Mouse (Mus musculus) WW6 (cell line): Measurements from ENCODE around the gene Rad51b.

Experiments
- DNase-seq: peaks from one replicate; pipeline ENCODE4 v3.0.0-alpha.2; 2013; ENCODE audit warnings: low read depth, low spot score

The Rad51b gene

DNA sequence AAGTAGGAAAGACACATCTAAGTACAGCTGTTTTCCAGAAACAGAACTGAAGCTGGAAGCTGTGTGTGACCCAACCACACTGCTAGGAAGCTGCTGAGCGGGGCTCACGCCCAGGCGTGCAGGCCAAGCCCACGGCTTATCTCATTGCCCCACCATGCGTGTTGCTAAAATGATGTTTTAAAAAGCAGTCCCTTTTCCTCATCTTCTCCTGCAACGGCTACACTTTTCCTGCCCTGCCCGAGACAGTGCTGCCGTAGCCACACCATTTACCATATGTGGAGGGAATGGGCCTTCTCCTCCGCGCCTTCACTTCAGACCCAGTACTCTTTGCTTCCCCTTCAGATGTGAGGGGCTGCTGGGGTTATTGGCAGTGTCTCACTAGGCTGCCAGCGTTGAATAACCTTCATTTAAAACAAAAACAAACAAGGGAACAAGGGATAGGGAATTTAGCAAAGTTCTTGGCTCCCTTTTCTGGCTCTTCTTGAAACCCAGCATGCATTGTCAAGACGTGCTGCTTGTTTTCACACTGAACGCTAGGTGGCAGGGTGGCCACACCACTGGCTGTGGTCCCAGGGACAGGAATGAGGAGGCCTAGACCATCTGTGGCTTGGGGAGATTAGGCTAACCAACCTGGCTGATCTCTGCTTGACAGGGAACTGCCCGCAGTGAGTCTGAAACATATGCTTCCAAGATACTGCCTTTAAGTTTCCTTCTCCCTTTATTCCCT, 315.4 kb downstream of the Rad51b start:
- DNase-seq, result peak; percentile 53

DNA sequence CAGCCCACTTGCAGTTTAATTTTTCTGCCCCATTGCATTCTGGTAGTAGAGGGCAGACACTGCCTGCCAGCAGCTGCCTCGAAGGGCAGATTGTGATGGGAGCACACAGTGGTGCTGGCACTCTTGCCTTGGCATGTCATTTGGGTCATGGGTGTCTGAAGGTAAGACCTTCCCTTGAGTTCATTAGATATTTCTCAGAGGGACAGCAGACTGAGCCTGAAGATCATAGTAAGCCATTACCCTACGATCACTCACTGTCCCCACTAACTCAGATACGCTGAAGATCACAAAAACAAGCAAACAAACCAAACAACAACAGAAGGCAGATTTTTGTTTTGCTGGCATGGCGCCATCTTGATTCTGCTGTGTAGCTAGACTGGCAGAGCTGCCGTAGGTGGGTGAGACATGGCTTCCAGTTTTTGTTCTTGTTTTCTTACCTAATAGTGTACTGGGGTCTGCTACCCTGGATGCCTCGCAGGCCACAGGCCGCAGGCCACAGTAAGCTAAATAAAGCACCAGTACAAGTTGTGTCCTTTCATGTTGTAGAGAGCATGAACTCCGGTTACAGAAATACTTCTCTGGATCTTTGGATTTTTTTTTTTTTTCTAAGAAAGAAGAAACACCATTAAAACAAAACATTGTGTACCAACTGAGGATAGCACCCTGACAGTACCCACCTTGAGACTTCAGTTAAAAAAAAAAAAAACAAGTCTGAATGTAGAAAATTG, 316.1 kb downstream of the Rad51b start:
- no peak for DNase-seq

DNA sequence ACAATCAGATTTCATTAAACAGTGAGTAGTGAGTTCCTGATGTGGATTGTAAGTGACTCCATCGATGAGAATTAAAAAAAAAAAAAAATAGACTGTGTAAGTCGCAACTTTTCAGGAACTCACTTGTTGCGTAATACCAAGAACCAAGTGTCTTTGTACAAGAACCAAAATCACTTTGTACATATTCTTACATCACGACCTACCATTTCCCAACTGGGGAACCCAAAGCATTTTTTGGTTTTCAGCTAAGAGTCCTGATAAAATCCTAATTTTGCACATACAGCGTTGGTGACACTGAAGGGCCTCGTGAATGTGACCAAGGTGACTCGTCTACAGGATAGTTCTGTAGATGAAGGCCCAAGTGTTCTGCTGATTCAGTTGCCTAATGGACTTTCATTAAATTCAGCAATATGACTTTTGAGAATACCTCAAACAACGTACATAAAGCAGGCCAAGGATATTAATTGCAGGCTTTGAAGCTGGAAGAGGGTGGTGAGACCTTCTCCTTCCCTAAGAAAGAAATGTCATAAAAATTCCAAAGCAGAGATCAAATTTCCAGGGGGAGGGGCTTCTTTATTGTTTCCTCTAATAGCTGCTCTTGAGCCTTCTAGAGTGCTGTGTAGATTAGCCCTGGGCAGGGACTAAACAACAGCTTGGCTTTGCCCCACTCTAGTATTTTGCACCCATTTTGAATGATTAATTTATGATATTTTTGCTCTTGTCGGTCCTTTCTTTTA, 316.9 kb downstream of the Rad51b start:
- DNase-seq, result no peak

DNA sequence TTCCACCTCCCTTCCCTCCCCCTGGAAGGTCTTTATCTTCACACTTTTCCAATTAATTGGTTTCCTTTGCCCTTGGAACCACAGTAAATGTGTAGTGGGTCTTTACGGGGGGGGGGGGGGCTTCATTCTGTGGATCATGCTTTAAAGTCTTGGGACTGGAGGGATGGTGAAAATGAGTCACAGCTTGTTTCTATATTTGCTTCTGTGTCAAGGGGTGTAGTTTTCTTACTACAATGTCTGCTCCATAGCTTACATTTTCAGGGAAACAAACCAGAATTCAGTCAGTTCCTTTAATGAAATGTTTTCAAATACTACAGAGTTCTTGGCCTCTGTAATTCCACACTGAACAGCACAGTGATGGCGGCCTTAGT, 317.5 kb downstream of the Rad51b start:
- no peak for DNase-seq

DNA sequence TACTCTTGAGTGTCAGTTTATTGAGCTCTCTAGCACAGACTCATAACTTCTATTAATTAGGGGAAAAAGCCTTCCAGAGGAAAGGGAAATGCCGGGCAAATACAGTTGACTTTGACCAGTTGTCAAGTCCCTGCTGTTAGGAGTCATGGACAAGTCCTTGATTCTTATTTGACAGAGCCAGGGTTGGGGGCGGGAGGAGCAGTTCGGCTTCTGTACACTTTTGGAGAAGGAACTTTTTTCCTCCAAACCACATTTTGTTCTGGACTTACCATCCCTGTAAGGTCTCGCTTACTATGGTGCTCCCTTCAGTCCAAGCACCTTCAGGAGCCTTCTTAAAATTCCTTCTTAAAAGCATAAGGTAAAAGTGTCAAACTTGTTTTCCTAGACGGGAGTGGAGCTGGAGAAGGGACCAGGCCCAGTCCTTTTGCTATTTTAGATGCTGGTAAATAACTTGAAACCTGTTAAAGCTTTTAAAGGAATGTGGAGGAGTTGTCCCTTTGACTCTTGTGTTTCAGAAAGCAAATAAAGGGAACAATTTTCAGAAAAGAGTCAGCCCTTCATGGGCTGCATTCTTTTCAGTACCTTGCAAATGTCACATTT, 318.7 kb downstream of the Rad51b start:
- no peak for DNase-seq

DNA sequence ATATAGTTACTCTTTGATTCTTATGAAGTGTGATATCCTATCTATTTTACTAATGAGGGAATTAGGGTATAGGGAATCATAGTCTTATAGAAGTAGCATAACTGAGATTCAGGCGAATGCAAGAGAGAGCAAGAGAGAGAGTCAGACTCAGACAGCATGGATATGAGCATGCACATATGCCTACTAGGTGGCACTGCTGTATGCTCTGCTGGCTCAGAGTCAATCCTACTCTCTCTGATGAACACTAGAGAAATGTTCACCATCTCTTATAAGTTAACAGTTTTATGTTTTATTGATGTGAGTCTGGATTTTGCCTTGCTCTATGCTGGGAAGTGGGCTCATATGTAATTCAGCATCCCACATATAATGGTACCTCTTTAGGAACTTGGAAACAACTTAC, 321.9 kb downstream of the Rad51b start:
- no peak for DNase-seq

DNA sequence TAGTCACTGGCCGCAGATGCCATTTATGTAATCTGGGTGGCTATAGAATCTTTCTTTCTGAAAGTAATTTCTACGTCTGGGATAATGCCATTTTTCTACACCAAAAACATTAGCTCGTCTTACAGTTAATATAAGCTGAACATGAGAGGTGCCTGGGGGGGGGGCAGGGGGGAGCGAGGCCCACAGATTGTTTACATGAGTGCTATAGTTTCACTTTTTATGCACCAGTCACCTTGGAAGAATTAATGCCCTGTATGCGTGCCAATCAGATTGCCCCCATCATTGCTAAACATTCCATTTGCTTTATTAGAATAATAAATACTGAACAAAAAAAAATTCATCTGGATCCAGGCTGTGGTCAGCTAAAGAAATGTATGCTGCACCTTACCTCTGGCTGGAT, 323.6 kb downstream of the Rad51b start:
- no peak for DNase-seq

DNA sequence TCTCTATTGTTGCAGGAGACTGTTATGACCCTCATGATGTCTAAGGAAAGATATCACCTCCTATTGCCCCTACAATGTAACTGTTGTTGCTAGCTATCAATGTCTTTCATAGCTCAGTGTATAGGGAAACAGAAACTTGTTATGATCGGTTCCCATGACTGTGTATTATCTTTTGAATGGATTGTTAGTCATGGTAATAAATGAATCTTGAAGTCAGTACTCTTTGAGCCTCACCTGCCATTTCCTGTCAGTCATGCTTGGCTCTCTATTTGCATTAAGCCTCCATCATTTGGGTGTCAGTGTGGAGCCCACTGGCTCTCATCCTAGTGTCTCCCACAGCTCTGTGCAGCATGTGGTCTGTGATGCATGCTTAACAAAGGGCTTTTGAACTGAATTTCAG, 326.2 kb downstream of the Rad51b start:
- no peak for DNase-seq

DNA sequence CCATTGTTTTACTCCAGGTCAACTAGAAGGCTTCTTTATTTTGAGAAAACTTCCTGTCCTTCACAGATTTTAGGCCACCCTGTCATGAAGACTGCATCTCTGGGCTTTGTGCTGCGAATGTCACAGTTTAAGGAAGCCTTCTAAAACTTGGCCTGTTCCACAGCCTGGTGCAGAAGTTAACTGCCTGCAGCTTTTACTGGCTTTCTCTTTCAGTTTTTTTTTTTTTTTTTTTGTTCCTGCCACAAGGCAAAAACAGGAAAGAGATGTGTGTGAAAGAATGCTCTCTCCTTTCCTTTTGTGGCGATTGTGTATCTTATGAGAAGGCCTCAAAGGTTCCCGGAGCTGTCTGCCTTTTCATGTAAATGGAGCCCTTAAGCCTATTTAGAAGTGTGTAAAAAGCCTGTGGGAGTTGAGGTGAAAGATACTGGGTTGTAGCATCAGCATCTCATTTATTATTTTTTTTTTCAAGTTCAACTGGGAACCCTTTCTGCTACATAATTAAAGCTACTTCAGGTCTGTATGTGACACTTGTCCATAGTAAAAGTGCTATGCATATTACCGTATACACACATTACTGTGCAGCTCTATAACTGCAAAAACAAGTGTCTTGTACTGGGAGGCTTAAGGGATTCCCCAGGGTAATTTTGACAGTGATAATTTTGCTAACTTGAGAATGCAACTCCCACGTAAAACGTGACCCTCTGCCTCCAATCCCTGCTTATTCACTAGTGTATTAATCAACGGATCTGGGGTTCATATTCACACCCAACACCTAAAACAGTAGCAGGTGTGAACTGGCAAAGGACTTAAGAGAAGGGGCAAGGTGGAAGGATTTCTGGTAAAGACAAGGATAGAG, 328.8 kb downstream of the Rad51b start:
- no peak for DNase-seq

DNA sequence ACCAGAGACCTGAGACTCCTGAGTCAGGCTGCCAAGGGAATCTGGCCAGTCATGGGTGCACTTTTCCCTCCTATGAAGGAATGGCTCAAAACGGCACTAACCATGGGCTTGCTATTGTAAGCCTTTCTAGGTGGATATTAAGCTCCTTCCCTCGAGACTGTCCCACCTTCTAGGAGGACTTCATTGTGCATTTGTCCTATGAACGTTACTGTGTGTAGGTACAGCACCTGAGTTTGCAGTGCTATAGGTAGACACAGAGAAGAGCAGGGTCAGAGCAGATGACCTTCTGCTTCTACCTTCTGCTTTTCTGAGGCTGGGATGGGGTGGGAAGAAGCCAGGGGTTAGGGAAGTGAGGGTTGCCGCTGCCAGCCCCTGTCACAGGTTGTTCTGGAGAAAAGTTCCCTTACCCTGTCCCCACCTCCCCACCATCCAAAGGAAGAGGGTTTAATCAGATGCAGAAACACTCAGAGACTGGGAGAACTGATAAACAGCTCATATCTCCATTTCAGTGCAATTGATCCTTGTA, 329.5 kb downstream of the Rad51b start:
- DNase-seq, result no peak

DNA sequence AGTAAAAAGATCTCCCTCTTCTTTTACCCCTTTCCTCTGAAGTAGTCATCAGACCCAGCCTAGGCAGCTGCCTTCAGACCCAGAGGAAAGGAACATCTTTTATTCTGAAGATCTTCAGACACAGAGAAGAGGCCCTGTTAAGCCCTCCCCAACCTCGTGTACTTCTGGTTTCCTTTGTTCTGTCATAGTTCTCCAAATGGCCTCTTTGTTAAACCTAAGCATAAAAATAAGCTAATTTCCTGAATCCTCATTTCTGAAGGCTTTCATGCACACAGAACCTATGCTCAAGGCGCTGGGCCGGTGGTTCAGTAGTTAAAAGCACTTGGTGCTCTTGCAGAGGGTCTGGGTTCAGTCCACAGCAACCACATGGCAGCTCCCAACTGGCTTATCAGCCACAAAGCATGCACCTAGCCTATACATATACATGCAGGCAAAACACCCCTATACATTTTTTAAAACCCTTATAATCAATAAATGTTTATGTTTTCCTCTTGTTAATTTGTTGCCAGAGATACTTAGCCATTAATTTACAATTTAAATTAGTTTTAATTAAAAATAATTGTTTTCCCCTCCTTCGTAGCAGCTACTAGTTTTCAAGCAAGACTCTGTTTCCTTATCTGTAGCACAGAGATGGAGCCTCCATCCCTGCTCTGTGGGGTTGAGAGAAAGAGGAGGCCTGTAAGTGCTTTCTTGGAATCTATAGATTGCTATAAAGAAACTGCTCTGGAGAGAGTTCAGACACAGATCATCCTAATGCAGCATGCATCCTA, 330.5 kb downstream of the Rad51b start:
- DNase-seq, result no peak

DNA sequence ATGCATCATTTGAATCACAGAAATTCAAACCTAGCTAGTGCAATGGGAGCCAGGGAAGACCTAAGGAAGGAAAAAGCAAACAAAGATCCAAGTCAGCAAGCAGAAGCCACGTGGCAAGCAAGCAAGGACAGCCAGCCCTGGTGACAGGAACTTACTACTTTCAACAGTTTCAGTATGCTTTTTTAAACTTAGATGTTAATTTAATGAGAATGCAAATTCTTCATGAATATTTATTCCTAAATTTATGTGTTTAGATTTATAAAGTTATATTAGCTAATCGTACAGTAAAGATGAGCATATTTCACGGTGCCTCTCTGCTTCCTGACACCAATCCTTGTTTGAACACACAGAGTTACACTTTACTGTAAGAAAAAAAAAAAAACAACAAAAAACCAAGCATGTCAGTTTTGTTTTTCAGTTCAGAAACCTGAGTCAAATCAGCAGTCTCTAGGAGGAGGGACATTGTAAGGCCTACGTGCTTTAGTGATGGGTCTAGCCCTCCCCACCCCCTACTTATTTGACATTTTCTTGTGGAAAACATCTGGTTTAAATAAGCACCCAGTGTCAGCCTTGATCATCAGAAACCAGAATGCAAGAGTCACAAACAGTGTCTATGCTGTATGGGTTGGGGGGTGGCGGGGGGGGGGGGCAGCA, 331.2 kb downstream of the Rad51b start:
- DNase-seq, result no peak

DNA sequence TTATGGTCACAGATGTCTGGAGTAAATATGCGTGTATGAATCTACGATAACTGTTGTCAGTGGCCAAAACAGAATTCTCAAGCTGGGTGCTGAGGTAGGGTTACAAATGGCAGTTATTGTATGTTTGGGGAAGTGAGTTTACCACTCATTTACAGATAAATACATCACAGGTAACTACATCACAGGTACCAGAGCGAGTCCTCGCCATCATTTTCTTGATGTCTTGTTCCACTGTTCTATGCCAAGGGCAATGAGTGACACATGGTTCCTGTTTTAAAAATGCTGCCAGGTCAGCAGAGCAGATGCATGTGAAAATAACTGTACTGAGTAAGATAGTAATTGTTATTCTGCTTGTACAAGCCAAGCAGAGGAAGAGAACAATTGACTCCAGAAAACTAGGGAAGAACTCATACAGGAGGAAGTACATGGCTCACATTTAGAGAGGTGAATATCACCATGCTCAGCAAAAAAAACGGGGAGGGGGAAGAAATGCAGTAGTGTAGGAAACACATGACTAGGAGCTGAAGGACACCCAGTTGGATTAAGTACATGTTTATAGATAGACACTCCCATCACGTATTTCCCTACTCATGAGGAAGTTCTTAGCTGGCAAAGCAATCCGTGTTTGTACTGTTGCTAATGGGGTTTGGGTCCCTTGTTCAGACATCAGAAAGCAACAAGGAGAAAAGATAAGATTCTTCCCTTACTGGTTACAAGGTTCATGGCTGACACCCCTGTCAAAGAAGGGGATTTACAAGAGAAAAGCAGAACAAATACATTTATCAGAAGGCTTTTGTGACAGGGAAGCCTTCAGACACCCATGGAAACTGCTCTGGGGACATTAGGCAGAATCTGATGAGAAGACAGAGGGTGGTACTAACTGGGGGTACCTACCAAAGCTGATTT, 333.1 kb downstream of the Rad51b start:
- no peak for DNase-seq

DNA sequence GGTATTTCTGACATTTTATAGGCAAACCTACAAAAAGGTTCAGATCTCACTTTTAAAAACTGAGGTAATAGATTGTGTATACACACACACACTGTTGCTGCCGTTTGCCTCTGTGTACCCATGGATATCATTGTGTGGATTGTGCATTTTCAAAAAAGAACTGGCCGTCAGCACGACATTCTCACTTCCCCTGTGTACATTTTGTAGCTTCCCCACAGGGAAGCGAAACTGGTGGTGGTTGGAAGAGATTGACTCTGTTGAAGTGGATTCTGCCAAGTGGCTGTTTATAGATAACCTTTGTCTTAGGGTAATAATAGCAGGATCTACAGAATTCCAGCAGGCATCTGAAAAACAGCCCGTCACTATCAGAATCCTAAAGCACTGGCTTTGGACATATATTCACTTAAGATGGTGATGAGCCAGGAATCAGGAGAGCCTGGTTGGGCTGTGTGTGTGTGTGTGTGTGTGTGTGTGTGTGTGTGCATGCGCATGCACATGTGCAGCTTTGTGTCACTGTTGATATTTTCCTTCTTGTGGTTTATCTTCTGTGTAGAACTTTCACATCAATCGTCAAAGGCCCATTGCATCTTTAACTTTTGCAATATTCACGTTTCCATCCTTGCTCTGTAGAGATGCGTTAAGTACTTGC, 336.5 kb downstream of the Rad51b start:
- DNase-seq, result no peak

DNA sequence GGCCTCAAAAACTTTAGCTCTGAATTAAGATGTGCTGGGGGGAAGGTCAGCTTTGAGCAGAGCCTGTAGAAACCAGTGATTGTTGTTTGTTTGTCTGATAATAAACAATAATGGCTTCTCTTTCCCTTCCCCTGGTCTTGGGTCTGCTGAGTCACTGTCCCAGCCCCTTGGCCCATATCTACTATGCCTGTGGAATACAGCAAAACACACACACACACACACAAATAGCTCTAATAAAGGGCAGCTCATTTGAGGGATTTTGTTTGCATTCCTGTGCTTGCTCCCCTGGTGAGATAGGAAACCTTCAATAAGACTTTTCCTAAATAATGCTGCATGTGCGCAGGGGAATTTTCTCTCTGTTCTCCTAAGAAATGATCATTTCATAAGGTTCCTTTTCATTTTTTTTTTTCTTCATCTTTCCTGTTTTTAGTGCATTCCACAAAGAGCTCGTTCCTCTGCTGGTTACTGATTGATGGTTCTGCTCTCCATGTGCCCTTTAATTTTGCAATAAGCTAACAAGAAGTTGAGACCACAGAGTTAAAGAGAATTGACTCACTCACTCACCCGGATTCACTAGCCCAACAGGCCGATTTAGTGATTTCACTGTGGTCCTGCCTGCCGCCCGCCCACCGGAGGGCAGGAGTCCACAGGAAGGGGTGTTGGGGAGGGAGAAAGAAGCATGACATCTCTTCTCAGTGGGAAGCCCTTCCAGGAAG, 344.6 kb downstream of the Rad51b start:
- no peak for DNase-seq

DNA sequence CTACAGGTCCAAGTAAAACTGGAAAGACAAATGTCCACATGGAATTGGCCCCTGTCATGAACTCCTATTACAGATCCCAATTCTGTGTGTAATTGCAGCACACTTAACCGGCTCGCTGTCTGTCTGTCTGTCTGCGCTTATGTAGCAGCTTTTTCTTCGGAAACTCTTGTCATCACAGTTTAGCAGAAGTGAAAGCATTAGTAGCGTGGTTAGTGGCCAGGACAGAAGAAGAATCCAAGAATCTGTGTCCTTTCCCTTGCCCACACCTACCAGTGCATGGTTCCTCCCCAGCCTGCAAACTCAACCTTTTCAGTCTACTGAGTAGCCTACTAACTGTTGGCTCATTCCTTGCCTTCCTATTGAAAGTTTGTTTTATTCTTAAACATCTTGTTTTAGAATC, 345.6 kb downstream of the Rad51b start:
- no peak for DNase-seq

DNA sequence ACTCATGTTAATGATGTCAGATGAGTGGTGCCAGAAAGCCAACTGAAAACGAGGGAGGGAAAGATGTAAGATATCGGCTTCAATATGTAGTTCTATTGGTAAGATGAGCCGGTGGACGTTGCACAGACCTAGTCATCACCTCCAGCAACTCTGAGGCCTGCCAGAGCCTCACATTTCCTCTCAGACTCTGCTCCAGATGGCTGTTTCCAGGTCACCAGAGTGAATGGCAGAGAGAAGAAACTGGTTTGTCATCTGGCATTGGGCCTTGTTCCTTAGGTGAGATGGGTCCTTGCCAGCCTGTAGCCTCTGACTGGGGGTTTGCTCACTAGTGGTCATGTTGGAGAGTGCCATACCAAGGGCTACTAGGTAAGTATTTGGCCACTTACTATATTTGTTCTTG, 348.6 kb downstream of the Rad51b start:
- no peak for DNase-seq
